Mouse (Mus musculus) lung, postnatal 0 days (tissue): ENCODE data around the gene Taok2.

Experiments
- CTCF ChIP-seq: IDR thresholded peaks from 2 replicates; pipeline ENCODE4 v1.5.1; 2016; ENCODE audit warnings: antibody characterized with exemption, mild to moderate bottlenecking
- EP300 ChIP-seq: IDR thresholded peaks from 2 replicates; pipeline ENCODE4 v1.6.1; 2016; ENCODE audit warnings: antibody characterized with exemption, mild to moderate bottlenecking, control low read depth

DNA sequence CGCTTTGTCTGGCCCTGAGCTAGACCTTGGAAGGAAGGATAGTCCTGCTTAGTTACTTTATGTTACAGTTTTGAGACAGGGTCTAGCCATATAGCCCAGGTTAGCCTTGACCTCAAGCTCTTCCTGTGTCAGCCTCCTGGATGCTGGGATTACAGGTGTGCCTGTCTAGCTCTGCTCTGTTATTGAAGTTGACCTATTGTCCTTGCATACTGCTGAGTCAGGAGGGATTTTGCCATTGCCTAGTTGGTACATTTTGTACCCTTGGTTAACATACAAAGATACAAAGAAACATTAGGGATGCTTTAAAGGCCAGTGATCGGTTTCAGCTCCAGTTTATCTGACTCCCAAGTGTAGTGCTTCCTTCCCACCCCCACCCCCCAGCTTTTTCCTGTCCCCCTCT is 48.1 kb upstream of the Taok2 start:
- TF ChIP-seq CTCF, result no peak
- TF ChIP-seq EP300, result no peak
